Mouse (Mus musculus): ENCODE measurements at regions not wholly inside any gene's neighbourhood (a gene's known extent, or its start where the extent isn't known, plus 50 kb on each side); places are given as distances from the start of the nearest gene placed in this dataset.

- TF ChIP-seq CTCF (IDR thresholded peaks at IDR 0.05 in 2 of 3, conservative IDR thresholded peaks at IDR 0.05 in 1 of 3; ENCODE audit: control insufficient read depth in 1 of 3, insufficient read depth in 1 of 3, low read depth in 2 of 3, low read length in 3 of 3, poor library complexity in 1 of 3, severe bottlenecking in 1 of 3) (no peak), ZNF384 (IDR thresholded peaks at IDR 0.05; ENCODE audit: low read depth, low read length) (no peak), POLR2A (IDR thresholded peaks at IDR 0.05; ENCODE audit: control insufficient read depth in 1 of 2, insufficient read depth in 1 of 2, low read depth in 1 of 2, low read length in 2 of 2, poor library complexity in 1 of 2) (no peak)
These were observed 169.4 kb upstream of the Tnfaip3 start for GRCm38 (mm10) chr10:19184886-19185285.
